Mouse (Mus musculus) small intestine, adult 2 months (tissue): ENCODE data around the gene Acat1. TPM values are rescaled to one million over a fixed set of nuclear protein-coding genes. Genes with fewer than 3 reads are reported as not detected.

ENCODE experiments used
- H3K27ac ChIP-seq: fragments of 200-500 bp; 2 replicates; pipeline ENCODE4 v1.5.1; 2012; ENCODE audit warnings: low read depth, low read length, control low read depth, inconsistent platforms; ENCODE audit not compliant: insufficient read depth
- H3K27me3 ChIP-seq: fragments of 200-500 bp; 2 replicates; pipeline ENCODE4 v1.6.1; 2012; ENCODE audit warnings: mild to moderate bottlenecking, moderate library complexity, low read length, inconsistent platforms; ENCODE audit not compliant: control insufficient read depth, insufficient read depth
- H3K36me3 ChIP-seq: fragments of 200-500 bp; 2 replicates; pipeline ENCODE4 v1.6.1; 2012; ENCODE audit warnings: mild to moderate bottlenecking, low read length, control low read depth, inconsistent platforms; ENCODE audit not compliant: control insufficient read depth, insufficient read depth
- H3K4me1 ChIP-seq: fragments of 200-500 bp; 2 replicates; pipeline ENCODE4 v1.6.1; 2012; ENCODE audit warnings: low read length, inconsistent platforms, mixed read lengths; ENCODE audit not compliant: control insufficient read depth, insufficient read depth, insufficient read length
- H3K4me3 ChIP-seq: fragments of 200-500 bp; 2 replicates; pipeline ENCODE4 v1.5.1; 2012; ENCODE audit warnings: low read depth, mild to moderate bottlenecking, control low read depth, inconsistent platforms, low read length, moderate library complexity
- CTCF ChIP-seq: fragments of 200-500 bp; IDR thresholded peaks from 2 replicates; pipeline ENCODE4 v1.5.1; 2012; ENCODE audit warnings: low read depth, mild to moderate bottlenecking, control low read depth, inconsistent platforms, low read length, moderate library complexity, mixed read lengths; ENCODE audit not compliant: insufficient replicate concordance, insufficient read length; ENCODE audit errors: extremely low read depth
- POLR2A ChIP-seq: fragments of 200-500 bp; IDR thresholded peaks from 2 replicates; pipeline ENCODE4 v1.6.1; 2012; ENCODE audit warnings: low read depth, mild to moderate bottlenecking, control low read depth, inconsistent platforms, low read length, moderate library complexity
- WGBS: fragments of 180-500 bp; shearing (Covaris S2); methylation state at CpG from one replicate; pipeline ENCODE4 v1.1.7; 2018; 5-methylcytosine and 5-hydroxymethylcytosine counted together
- polyA plus RNA-seq: library from polyadenylated mRNA; depleted of rRNA; stranded (reverse); fragments of >200 nt; gene quantifications from 2 replicates; pipeline ENCODE4 v1.2.3, GENCODE M21; 2012

Acat1 gene
- polyA plus RNA-seq, 1 experiment: 12.6 TPM

- Histone ChIP-seq H3K4me1 (peaks cover 11% of the 10 kb centered on the region), H3K36me3 (peaks cover 1% of the 10 kb centered on the region; the same call in 1 of the 2 replicates), H3K27ac (no peak overlapping the region), H3K27me3 (no peaks in the 10 kb centered on the region), H3K4me3 (no peak overlapping the region)
- 76% methylated on average over 5 of the region's 5 CpGs for WGBS
- TF ChIP-seq CTCF (no peak), POLR2A (no peak)
Observed at GRCm38 (mm10) chr9:53604954-53605353, 5.2 kb downstream of the Acat1 start.

GRCm38 (mm10) chr9:53603849-53604248, 6.3 kb downstream of the Acat1 start:
- 36% methylated on average over 3 of the region's 3 CpGs for WGBS
- no peak overlapping the region for H3K4me3 ChIP-seq
- peaks cover 1% of the 10 kb centered on the region; the same call in 1 of the 2 replicates for H3K36me3 ChIP-seq
- H3K27ac ChIP-seq: 0 out of 2 replicates have a peak overlapping the region, but pooled peaks have one; percentile 2
- H3K4me1 ChIP-seq: peaks cover 11% of the 10 kb centered on the region
- H3K27me3 ChIP-seq: no peaks in the 10 kb centered on the region
- TF ChIP-seq POLR2A (no peak), CTCF (no peak)

GRCm38 (mm10) chr9:53603384-53603783, 6.8 kb downstream of the Acat1 start:
- H3K36me3 ChIP-seq: peaks cover 2% of the 10 kb centered on the region; the same call in 1 of the 2 replicates
- H3K27me3 ChIP-seq: no peaks in the 10 kb centered on the region
- H3K27ac ChIP-seq: 0 out of 2 replicates have a peak overlapping the region, but pooled peaks have one; percentile 2
- WGBS: 61% methylated on average over 1 of the region's 1 CpGs
- peaks cover 11% of the 10 kb centered on the region for H3K4me1 ChIP-seq
- no peak overlapping the region for H3K4me3 ChIP-seq
- TF ChIP-seq CTCF (no peak), POLR2A (no peak)

- Histone ChIP-seq H3K4me1 (peaks cover 9% of the 10 kb centered on the region), H3K27ac (no peak overlapping the region), H3K27me3 (no peaks in the 10 kb centered on the region), H3K4me3 (no peak overlapping the region), H3K36me3 (peaks cover 4% of the 10 kb centered on the region)
- WGBS: 84% methylated on average over 2 of the region's 2 CpGs
- TF ChIP-seq CTCF (no peak), POLR2A (no peak)
Observed at GRCm38 (mm10) chr9:53601541-53601940, 8.6 kb downstream of the Acat1 start.

DNA sequence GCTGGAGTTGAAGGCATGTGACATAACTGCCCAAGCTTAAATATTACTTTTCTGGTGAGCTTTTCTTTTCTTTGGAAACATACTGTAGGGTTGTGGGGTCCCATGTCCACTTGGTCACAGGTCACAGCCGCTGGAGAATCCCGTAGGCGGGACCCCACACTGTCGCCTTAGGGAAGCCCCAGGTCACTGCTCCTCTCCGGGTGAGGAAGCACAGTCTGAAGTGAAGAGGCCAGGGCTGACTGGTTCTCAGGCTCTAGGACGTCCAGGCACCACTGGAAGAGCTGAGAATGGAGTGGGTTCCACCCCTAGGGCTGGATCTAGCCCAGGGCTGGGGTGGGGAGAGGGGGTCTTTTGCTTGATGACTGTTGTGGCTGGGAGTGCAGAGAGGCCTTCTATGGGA, 11.6 kb downstream of the Acat1 start:
- TF ChIP-seq POLR2A (no peak), CTCF (no peak)
- Histone ChIP-seq H3K36me3 (peaks cover 9% of the 10 kb centered on the region), H3K4me1 (peaks cover under 1% of the 10 kb centered on the region; the same call in 1 of the 2 replicates), H3K27me3 (no peaks in the 10 kb centered on the region), H3K27ac (no peak overlapping the region), H3K4me3 (no peak overlapping the region)
- 92% methylated on average over 6 of the region's 6 CpGs for WGBS

DNA sequence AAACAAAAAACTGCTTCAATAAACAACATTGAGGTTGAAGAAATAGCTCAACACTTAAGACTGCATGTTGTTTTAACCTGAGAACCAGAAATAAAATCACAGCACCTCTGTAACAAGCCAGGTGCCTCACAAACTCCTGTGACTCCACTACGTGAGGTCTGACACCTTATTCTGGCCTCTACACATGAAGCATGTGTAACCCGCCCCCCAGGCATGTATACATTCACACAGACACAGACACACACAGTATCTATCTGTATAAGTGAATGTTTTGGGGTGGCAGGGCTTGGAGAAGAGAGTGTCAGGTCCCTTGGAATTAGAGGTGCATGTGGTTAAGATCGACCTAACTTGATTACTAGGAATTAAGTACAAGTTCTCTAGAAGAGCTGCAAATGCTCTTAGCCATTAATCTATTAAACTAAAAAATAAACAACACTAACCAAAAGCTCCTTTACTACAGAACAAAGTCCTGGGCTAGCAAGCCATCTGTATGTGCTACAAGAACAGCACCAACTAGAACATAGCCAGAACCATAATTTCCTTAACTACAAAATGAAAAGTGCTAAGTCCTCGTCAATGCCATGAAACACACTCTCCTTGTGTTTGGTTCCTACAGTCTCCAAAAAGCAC, 13.1 kb downstream of the Acat1 start:
- Histone ChIP-seq H3K27me3 (no peaks in the 10 kb centered on the region), H3K36me3 (peaks cover 19% of the 10 kb centered on the region), H3K27ac (no peak overlapping the region), H3K4me3 (no peak overlapping the region), H3K4me1 (no peaks in the 10 kb centered on the region)
- TF ChIP-seq CTCF: no peak
- no peak for TF ChIP-seq POLR2A
- WGBS: 89% methylated on average over 4 of the region's 4 CpGs

GRCm38 (mm10) chr9:53594764-53595163, 15.4 kb downstream of the Acat1 start:
- no peak overlapping the region for H3K27ac ChIP-seq
- WGBS: 6% methylated on average over 3 of the region's 3 CpGs
- no peak overlapping the region for H3K4me3 ChIP-seq
- H3K4me1 ChIP-seq: no peaks in the 10 kb centered on the region
- TF ChIP-seq POLR2A (no peak), CTCF (peak; percentile 87; the same call in 1 of the 2 replicates)
- peaks cover 27% of the 10 kb centered on the region for H3K36me3 ChIP-seq
- no peaks in the 10 kb centered on the region for H3K27me3 ChIP-seq
